Mouse (Mus musculus) myocyte (in vitro differentiated cells): ENCODE data around the gene Gm20388.

Experiments used
- CEBPB ChIP-seq: IDR thresholded peaks from 2 replicates; pipeline ENCODE4 v1.6.1; 2011; ENCODE audit warnings: mild to moderate bottlenecking, moderate library complexity; ENCODE audit not compliant: poor library complexity, insufficient read depth, severe bottlenecking
- E2F4 ChIP-seq: IDR thresholded peaks from one replicate; pipeline ENCODE4 v1.6.1; 2011; ENCODE audit warnings: mild to moderate bottlenecking, control low read depth, moderate library complexity; ENCODE audit not compliant: insufficient read depth
- MAX ChIP-seq: IDR thresholded peaks from one replicate; pipeline ENCODE4 v1.6.1; 2011; ENCODE audit warnings: low read depth, mild to moderate bottlenecking, control low read depth
- MYOD1 ChIP-seq, 3 experiments: IDR thresholded peaks; one replicate each; pipeline ENCODE4 v1.6.1; 2011; ENCODE audit warnings: control low read depth in 2 of 3, low read depth in 2 of 3, mild to moderate bottlenecking in 2 of 3, moderate library complexity in 1 of 3; ENCODE audit not compliant: insufficient read length in 2 of 3, control insufficient read depth in 1 of 3
- MYOG ChIP-seq, 3 experiments: IDR thresholded peaks; one replicate each; pipeline ENCODE4 v1.6.1; 2011; ENCODE audit warnings: control low read depth in 2 of 3, low read depth in 2 of 3, mild to moderate bottlenecking in 2 of 3; ENCODE audit not compliant: insufficient read length in 2 of 3, control insufficient read depth in 1 of 3, insufficient read depth in 1 of 3
- POLR2A ChIP-seq: IDR thresholded peaks from one replicate; pipeline ENCODE4 v1.6.1; 2011; ENCODE audit warnings: low read depth, mild to moderate bottlenecking, control low read depth, moderate library complexity; ENCODE audit not compliant: insufficient read length
- POLR2AphosphoS2 ChIP-seq: IDR thresholded peaks from one replicate; pipeline ENCODE4 v1.6.1; 2011; ENCODE audit warnings: low read depth, control low read depth; ENCODE audit not compliant: insufficient read length
- REST ChIP-seq: IDR thresholded peaks from one replicate; pipeline ENCODE4 v1.6.1; 2011; ENCODE audit warnings: mild to moderate bottlenecking, control low read depth, moderate library complexity; ENCODE audit not compliant: insufficient read depth, insufficient read length
- SRF ChIP-seq: IDR thresholded peaks from one replicate; pipeline ENCODE4 v1.6.1; 2011; ENCODE audit warnings: low read depth; ENCODE audit not compliant: control insufficient read depth, insufficient read length
- TCF12 ChIP-seq: IDR thresholded peaks from one replicate; pipeline ENCODE4 v1.6.1; 2011; ENCODE audit warnings: mild to moderate bottlenecking, control low read depth; ENCODE audit not compliant: poor library complexity, insufficient read depth, severe bottlenecking
- TCF3 ChIP-seq: IDR thresholded peaks from one replicate; pipeline ENCODE4 v1.6.1; 2011; ENCODE audit warnings: low read depth, control low read depth; ENCODE audit not compliant: insufficient read length

GRCm38 (mm10) chr8:122461473-122462148, 2551.0 kb downstream of the Gm20388 start:
- TF ChIP-seq TCF12 (no peak), POLR2A (no peak), MYOG (IDR thresholded peaks at IDR 0.05; ENCODE audit: control insufficient read depth in 1 of 3, insufficient read depth in 1 of 3, insufficient read length in 2 of 3, low read depth in 2 of 3) (no peak), POLR2AphosphoS2 (no peak), CEBPB (no peak), TCF3 (no peak), MYOD1 (IDR thresholded peaks at IDR 0.05; ENCODE audit: control insufficient read depth in 1 of 3, insufficient read length in 2 of 3, low read depth in 2 of 3) (no peak), MAX (no peak), REST (no peak), E2F4 (no peak), SRF (no peak)
